Mouse (Mus musculus) liver, postnatal 0 days (tissue): ENCODE measurements around the gene Styx.

Experiments used
- CTCF ChIP-seq: sonication (generic); IDR thresholded peaks from 2 replicates; pipeline ENCODE4 v1.5.1; 2016; ENCODE audit warnings: antibody characterized with exemption, low read depth
- EP300 ChIP-seq: IDR thresholded peaks from 2 replicates; pipeline ENCODE4 v1.6.1; 2016; ENCODE audit warnings: antibody characterized with exemption, low read depth, mild to moderate bottlenecking

DNA sequence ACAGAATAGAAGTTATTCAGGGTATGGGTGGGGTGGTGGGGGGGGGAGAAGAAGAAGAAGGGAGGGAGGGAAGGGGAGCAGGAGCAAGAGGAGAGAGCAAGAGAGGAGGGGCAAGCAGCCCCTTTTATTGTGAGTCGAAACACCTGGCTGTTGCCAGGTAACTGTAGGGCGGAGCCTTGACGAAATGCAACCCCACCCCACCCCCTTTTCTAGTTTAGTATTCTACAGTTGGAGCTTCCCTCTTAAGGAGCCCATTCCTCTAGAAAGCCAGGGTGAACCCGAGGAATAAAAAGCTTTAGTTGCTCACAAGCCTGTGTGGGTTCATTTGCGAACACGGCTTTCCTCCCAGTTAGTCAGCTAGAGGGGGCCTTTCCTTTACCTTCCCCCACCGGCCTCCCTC lies 94.0 kb downstream of the Styx start:
- TF ChIP-seq CTCF (no peak), EP300 (no peak)
